Mouse (Mus musculus) liver (tissue): ENCODE measurements around the gene Iqcf6.
"Not testable (repeated sequence)": the region's sequence is repeated elsewhere in the genome, so short reads cannot be mapped to it uniquely, and the experiment has no call there.

Experiments used
- DNase-seq: peaks from one replicate; pipeline ENCODE4 v3.0.0-alpha.2; 2020; ENCODE audit warnings: mixed read lengths

Gene Iqcf6

GRCm38 (mm10) chr9:106626282-106626681 is at the start of gene Iqcf6:
Gene Iqcf6 (plus strand): TSS chr9:106626582.
- no peak for DNase-seq

- DNase-seq: no peak
These were observed 46.4 kb upstream of the Iqcf6 start for GRCm38 (mm10) chr9:106580016-106580415.

GRCm38 (mm10) chr9:106582552-106582951 is 43.8 kb upstream of the Iqcf6 start:
- DNase-seq: no peak

- DNase-seq: no peak
These were observed 34.2 kb upstream of the Iqcf6 start for GRCm38 (mm10) chr9:106592158-106592557.

- DNase-seq: not testable (repeated sequence)
These were observed 31.0 kb upstream of the Iqcf6 start for GRCm38 (mm10) chr9:106595402-106595801.

- DNase-seq: no peak
These were observed 30.5 kb upstream of the Iqcf6 start for GRCm38 (mm10) chr9:106595836-106596235.

- no peak for DNase-seq
These were observed 27.9 kb upstream of the Iqcf6 start for GRCm38 (mm10) chr9:106598466-106598865.

- peak; percentile 44 for DNase-seq
These were observed 25.8 kb upstream of the Iqcf6 start for GRCm38 (mm10) chr9:106600546-106600945.

GRCm38 (mm10) chr9:106610727-106611126 is 15.7 kb upstream of the Iqcf6 start:
- no peak for DNase-seq

GRCm38 (mm10) chr9:106613951-106614350 is 12.4 kb upstream of the Iqcf6 start:
- DNase-seq: no peak

GRCm38 (mm10) chr9:106614616-106615015 is 11.8 kb upstream of the Iqcf6 start:
- DNase-seq: no peak

GRCm38 (mm10) chr9:106616306-106616705 is 10.1 kb upstream of the Iqcf6 start:
- DNase-seq: no peak

GRCm38 (mm10) chr9:106617496-106617895 is 8.9 kb upstream of the Iqcf6 start:
- no peak for DNase-seq

GRCm38 (mm10) chr9:106627796-106628195 is 1.4 kb downstream of the Iqcf6 start:
- not testable (repeated sequence) for DNase-seq

GRCm38 (mm10) chr9:106632185-106632584 is 5.8 kb downstream of the Iqcf6 start:
- DNase-seq: no peak

- DNase-seq: no peak
These were observed 11.8 kb downstream of the Iqcf6 start for GRCm38 (mm10) chr9:106638154-106638553.

- DNase-seq: no peak
These were observed 15.0 kb downstream of the Iqcf6 start for GRCm38 (mm10) chr9:106641346-106641745.

GRCm38 (mm10) chr9:106643128-106643527 is 16.7 kb downstream of the Iqcf6 start:
- peak; percentile 83 for DNase-seq

- DNase-seq: no peak
These were observed 17.4 kb downstream of the Iqcf6 start for GRCm38 (mm10) chr9:106643787-106644186.

GRCm38 (mm10) chr9:106645684-106646271 is 19.4 kb downstream of the Iqcf6 start:
- no peak for DNase-seq

GRCm38 (mm10) chr9:106647226-106647625 is 20.8 kb downstream of the Iqcf6 start:
- DNase-seq: no peak

- DNase-seq: no peak
These were observed 26.3 kb downstream of the Iqcf6 start for GRCm38 (mm10) chr9:106652720-106653119.

GRCm38 (mm10) chr9:106655884-106656720 is 29.7 kb downstream of the Iqcf6 start, which contains the start of gene Grm2:
Gene Grm2 (minus strand): TSS chr9:106656082.
- DNase-seq: peak; percentile 70

GRCm38 (mm10) chr9:106656820-106657219 is 30.4 kb downstream of the Iqcf6 start:
- DNase-seq: no peak
